Mouse (Mus musculus) 3134 (cell line): Measurements from ENCODE around the gene Spata32.
A peak's percentile ranks its signal among the peaks of the same experiment; 100 is the strongest.

Experiments
- DNase-seq: peaks from one replicate; pipeline ENCODE4 v3.0.0-alpha.2; 2011; ENCODE audit warnings: low spot score; ENCODE audit not compliant: insufficient read length; ENCODE audit errors: extremely low read depth

The Spata32 gene

GRCm38 (mm10) chr11:103175688-103176442, 42.4 kb downstream of the Spata32 start:
- peak; percentile 79 for DNase-seq

DNA sequence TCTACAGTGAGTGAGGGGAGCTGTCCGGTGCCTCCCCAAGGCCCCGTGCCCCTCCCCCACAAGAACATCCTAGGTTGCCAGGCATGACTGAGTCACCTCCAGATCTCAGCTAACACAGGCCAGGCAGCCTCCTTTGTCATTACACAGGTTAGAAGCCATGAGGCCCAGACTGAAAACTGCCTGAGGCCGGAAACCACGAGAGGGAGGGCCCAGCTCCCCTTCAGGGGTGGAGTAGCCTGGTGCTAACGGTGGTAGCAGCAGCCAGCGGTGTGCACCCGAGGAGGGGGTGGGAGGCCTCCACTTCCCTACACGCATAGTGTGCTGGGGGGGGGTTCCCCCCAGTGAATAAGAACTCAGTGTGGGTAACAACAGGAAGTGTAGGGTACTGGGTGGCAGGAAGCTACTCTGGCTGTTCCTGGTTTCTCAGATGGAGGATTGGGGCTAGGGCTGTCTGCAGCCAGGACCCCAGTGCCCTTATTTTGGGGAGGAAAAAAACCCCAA, 43.3 kb downstream of the Spata32 start:
- peak; percentile 92 for DNase-seq

DNA sequence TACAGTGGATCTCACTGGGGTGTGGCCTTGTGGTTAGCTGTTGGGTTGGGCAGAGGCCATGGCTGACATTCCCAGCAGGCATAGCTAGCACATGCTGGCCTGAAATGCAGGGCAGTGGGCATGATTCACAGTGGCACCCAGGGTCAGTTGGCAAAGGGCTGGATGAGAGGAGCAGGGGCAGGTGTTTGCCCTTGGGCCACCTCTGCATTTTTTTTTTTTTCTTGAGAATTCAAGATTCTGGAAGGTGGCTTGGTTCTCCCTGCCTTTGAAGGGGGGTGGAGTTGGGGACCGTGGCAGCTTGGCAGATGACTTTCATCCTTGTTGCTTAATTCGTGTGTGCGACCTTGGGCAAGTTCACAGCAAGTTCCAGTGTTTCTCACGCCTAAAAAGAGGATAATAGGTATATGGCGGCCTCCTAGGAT, 43.8 kb downstream of the Spata32 start:
- peak; percentile 90 for DNase-seq

DNA sequence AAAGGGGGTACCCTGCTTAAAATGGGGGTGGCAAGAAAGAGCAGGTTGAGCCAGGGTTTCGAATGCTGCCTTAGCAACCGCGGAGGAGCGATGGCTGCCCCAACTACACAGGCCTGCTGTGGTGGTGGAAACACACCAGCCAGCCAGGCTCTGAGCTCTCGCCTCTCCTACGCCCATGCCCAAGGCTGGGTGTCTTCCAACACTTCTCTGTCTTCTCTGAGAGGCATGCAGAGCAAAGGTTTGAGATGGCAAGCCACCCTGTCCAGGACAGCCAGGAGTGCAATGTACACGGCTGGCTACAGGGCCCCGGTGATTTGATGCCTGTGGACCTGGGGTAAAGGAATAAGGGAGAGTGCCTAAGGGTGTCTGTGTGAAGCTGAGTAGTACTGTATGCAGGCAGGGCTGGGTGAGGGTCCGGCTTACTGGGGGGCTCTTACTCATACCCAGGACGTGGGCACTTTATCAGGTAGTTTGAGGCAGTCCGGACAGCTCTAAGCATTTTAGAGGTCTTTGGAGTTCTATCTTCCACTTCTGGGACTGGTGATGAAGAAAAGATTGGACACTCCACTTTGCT, 44.4 kb downstream of the Spata32 start:
- peak; percentile 57 for DNase-seq

DNA sequence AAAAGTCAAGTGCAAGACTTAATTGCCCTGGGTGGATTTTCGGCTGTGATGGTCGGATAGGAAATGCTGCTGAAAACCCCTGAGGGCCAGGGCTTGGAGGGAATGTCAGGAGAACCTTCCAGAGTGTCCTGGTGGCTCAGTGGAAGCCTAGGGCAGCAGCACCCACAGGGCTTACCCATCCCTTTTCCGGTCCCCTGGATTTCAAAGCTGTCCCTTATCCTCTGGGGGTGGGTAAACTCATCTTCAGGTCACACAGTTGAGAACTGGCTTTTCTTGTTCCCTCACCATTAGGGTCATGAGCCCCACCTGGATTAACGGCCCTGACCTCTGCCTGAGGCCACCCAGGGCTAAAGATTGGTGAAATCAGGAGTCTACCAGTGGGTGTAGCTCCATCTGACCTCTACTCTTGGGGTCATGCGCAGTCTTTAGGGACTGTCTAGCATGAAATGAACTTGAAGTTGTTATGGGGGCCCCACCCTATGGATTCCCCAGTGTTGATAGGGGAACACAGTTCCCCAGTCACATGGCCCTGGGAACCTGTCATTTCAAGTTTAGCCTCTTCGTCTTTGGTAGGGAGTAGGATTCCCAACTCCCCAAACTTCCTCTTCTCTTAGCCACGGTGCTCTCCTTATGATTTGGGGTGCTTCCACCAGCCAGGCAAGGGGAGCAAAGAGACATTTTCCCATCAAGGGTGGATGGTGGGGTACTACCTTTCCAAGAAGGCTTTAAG, 45.0 kb downstream of the Spata32 start:
- no peak for DNase-seq

GRCm38 (mm10) chr11:103172392-103173040, 45.7 kb downstream of the Spata32 start:
- no peak for DNase-seq

DNA sequence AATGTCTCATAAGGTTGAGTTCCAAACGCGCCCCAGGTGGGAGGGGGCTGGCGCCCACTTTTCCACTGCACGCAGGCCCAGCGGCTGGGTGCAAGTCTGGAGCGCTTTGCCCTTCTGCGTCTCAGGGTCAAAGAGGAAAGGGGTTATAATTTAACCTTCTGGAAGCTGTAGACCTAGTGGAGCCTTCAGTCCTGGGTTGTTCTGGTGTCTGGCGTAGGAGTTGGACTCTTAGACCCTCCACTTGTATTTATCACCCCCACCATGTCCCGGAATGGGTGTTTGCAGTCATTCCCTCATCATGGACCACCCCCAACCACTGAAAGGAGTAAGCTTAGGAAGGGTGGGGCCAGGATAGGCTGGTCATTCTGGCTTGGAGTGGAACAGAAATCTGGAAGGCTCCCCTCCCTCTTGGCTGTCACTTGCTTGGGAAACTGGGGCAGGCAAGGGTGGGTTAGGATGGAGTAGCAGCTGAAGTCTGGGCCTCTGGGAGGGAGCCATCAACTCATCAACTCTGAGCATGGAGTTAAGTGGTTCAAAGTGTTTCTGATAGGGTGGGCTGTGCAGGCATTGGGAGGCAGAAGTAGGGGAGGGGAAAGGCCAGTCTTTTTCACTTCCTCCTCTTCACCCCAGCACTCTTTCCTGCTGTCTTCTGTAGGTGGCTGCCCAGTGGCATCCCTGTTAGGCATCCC, 46.4 kb downstream of the Spata32 start:
- no peak for DNase-seq

- no peak for DNase-seq
These were observed 47.0 kb downstream of the Spata32 start for GRCm38 (mm10) chr11:103171286-103171620.

DNA sequence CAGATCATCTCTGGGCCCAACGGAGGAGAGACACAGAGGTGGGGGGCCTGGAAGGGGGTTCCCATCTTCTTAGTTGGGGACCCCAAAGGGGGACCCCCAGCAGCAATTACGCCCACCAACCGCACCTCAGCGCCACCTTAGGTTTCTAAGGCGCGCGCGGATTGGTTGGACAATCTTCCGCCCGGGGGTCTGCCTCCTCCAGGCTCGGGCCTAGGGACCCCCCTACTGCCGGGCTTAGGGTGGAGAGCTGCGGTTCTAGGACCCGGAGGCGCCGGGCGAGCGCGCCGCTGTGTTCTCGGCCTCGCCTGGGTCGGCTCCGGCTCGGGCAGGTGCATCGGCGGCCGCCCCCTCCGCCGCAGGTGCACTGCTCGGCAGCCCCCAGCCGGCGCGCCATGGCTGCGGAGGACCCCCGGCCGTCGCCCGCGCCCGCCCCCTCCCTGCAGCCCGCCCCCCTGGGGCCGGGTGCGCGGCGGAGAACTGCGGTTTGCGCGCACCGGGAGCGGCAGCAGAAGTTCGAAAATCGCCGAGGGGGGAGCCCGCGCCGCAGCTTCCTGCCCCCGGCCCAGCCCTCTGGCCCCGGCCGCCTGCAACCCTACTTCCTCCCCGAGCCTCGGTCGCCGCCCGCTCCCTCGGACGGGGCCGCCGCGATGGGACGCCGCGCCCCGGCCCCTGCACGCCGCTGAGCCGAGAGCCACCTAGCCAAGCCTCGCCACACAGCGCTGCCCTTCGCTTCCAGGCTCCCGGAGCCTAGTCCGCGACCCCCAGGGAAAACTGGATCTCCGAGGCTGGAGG, 47.5 kb downstream of the Spata32 start, which contains the start of gene Fmnl1:
Fmnl1 (plus strand) TSS at position 614 of the 792 bp plus-strand sequence.
- no peak for DNase-seq

GRCm38 (mm10) chr11:103170111-103170493, 48.1 kb downstream of the Spata32 start:
- DNase-seq, result no peak

DNA sequence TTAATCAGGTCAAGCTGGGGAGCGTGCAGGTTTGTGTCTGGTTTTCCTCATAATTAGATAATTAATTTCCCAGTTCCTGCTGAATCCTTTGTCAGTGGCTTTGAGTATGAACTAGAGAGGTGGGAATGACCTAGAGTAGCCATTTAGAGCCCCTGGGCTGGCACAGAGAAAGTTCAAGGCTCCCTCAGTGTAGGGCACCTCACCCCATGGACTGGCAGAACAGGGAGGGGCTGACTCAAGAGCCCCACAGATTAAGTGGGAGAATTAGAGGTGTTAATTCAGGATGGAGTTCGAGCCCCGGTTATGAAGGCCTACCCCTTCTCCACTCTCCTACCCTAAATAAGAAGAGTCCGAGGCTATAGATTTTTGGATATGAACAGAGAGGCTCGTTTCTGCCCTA, 48.6 kb downstream of the Spata32 start:
- no peak for DNase-seq

DNA sequence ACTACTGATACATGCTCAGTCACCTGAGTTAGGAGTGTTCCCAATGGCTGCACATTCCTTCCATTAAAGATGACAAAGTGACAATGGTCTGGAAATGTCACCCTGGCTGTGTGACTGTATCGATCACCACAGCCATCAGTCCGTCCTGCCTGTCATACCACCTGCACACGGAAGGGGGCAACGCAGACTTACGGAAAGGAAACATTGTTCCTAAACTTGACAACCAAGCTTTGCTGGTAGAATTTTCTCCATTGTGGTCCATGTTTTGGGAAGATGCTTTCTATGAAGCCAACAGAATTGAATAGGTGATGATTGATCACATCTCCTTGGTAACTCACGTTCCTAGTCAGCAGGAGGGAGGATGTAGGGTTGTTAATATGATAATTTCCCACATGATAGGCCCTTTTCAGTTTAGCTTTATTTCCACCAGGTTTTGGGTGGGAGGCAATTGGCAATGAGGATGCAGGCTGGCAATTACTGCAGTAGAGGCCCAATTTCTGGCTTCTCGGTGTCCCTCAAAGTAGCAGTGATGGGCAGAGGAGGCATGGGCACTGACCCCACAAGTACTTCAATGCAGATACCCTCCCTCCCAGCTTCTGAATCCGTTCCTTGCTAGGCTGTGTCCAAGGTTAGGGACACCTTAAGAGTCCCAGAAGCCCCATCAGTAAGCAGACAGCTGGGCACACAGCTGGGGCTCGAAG, 49.4 kb downstream of the Spata32 start:
- DNase-seq, result no peak

- no peak for DNase-seq
These were observed 53.8 kb downstream of the Spata32 start for GRCm38 (mm10) chr11:103164391-103164790.

- no peak for DNase-seq
These were observed 56.1 kb downstream of the Spata32 start for GRCm38 (mm10) chr11:103162132-103162531.

- no peak for DNase-seq
These were observed 56.8 kb downstream of the Spata32 start for GRCm38 (mm10) chr11:103161449-103161848.

DNA sequence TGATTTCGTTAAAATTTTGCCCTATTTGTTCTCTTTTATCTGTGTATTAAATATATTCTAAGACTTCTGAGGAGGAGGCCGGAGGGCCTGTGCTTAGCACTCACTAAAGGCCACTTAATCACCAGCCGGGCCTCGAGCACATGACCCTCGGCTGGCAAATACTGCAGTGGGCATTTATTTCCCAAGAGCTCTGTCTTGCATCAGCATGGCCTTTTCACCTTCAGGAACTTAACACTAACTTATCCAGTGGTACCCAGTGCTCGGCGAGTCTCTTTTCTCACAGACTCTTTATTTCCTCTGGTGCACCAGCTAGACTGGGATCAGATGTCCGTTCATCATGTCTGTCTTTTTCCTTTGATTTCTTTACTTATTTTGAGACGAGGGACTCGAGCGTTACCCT, 57.5 kb downstream of the Spata32 start:
- DNase-seq, result no peak

DNA sequence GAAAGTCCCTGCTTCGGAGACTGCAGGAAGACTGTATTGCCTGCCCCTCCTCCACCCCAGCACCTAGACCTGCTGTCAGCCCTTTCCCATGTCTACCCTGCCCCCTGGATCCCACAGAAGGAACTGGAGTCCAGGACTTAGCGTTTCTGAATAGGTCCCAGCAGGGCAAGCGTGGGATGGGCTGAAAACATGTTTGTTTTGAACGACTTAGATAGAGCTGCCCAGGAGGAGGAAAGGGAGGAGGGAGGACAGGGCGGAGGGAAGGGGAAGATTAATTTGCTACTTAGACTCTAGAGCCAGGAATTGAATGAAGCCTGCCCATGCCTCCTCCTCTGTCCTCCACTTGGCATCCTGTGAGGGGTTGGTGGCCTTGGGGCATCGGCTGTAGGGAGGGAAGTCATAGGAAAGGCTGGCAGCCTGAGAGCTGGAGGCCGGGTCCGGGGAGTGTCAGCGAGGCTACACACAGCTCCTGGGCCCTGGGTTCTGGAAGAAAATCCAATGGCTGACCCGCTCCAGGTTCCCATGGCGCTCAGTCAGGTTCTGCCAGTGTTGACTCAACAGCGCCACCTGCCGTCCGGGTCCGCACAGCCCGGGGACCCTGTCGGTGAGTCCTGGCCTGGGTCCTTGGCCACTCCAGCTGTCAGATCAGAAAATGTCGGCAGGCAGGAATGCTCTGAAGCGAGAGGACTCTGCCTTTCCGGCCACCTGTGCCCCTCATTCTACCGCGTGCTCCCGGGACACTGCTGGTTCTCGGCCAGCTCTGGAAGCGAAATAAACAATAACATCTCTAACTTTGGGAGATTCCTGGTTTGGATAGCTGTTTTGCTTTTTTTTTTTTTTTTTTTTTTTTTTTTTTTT, 59.4 kb downstream of the Spata32 start:
- peak; percentile 95 for DNase-seq
